Mouse (Mus musculus) CD4-positive, CD25-positive, alpha-beta regulatory T cell, adult 4 months (primary cell): ENCODE results near the gene Syf2. TPM values are rescaled to one million over a fixed set of nuclear protein-coding genes. Genes with fewer than 3 reads are reported as not detected.
"Not testable (repeated sequence)": the region's sequence is repeated elsewhere in the genome, so short reads cannot be mapped to it uniquely, and the experiment has no call there.

Source experiments
- ATAC-seq: one replicate; pipeline ENCODE4 v1.8.0; 2017
- polyA plus RNA-seq, 2 experiments: library from polyadenylated mRNA; unstranded; fragments of 100-300 nt; shearing (Covaris generic); gene quantifications; one replicate each; pipeline ENCODE4 v1.2.1; 2017

Syf2 gene
- polyA plus RNA-seq, result 100 to 1,000 TPM; 215 to 219 TPM

DNA sequence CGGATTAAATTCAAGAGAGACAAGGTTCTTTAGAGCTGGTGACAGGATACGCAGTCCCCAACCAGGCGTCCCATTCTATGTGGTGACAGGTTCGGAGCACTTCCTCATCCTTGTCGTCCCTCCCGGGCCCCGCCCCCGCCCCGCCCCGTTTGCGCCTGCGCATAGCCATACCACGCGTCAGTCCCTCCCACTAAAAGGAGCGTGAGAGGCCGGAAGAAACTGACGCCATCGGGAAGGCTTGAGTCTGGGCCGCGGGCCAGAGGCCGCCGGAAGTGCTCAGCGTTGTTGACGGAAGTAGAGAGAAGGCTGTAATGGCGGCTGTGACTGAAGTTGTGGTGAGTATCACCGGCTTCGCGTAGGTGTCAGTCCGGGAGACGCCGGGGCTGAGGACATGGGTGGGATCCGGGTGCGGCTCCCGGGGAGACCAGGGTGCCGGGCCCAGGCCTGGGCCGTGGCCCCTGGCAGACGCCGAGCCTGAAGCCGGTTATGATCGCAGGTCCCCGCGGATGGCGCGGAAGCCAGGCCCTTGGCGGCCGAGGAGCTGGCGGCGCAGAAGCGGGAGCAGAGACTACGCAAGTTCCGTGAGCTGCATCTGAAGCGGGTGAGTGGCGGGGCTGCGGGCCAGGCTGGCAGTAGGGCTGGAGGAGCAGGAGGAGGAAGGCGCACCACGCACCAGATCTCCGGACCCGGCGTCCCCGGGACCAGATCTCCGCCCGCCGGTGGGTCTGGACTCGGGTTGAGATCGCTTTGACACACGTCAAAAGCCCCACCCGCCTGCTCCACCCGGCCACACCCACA, at the start of gene Syf2:
Gene Syf2 (plus strand): TSS at position 215 of the 798 bp plus-strand sequence.
- ATAC-seq, result peak; percentile 85

DNA sequence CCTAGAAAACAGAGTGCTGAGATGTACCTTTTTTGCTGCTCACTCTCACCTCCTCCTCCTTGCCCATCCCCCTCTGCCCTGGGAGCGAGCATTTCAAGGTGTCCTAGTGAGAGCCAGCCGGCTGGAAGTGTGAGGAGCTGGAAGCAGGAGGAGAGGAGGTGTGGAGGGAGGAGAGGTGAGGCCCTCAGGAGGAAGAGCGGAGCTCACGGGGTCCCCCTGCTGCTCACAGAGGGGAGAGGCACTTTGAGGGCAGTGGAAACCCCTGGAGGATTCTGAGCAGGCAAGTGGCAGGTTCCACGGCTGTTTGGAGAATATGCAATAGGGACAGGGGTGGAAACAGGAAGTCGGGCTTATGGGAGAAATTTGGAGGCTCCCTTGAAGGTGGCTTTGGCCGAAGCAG, 47.4 kb upstream of the Syf2 start:
- no peak for ATAC-seq

DNA sequence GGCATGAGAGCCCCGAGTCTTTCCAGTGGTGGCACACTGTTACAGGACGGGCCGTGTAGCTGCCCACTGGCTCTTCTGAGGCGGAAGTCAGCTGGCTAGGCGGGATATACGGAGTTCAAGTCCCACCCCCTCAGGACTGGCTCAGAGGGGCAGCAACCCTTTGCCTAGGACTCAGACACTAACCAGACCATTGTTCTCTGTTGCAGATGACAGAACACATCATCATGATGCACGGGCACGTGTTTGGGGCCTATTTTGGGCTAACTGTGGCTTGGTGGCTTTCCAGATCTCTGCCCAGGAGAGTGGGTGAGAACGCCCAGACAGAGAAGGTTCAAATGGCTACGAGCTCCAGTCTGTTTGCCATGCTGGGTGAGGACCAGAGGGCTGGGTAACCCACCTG, 46.9 kb upstream of the Syf2 start:
- ATAC-seq, result no peak

DNA sequence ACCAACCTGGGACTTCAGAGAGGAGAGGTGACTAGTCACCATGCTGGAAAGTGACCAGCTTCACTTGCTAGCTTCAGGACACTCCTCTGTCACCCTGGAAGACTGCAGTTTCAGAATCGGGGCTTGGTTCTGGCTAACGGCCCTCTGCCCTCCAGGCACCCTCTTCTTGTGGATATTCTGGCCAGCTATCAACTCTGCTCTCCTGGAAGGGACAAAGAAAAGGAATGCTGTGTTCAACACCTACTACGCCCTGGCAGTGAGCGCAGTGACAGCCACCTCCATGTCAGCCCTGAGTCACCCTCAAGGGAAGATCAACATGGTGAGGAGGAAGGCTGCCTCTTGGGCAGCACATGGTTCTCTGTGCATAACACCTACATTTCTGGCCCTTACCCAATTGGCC, 46.3 kb upstream of the Syf2 start:
- ATAC-seq, result no peak

DNA sequence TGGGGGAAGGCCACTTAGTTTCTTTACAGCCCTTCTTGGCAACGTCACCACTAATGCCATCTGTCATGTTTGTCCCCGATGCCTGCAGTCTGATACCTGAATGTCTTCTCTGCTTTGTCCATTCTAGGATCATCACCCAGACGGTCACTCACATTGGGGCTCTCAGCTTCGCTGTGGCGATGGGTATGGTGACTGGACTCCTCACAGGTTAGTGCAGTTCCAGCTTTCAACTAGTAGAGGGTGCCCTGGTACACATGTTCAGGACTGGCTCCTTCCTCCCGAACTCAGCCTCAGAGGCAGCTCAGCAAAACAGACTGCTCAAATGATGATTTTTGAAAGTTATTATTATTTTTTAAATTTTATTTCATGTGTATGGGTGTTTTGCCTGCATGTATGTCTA, 38.6 kb upstream of the Syf2 start:
- ATAC-seq, result no peak

DNA sequence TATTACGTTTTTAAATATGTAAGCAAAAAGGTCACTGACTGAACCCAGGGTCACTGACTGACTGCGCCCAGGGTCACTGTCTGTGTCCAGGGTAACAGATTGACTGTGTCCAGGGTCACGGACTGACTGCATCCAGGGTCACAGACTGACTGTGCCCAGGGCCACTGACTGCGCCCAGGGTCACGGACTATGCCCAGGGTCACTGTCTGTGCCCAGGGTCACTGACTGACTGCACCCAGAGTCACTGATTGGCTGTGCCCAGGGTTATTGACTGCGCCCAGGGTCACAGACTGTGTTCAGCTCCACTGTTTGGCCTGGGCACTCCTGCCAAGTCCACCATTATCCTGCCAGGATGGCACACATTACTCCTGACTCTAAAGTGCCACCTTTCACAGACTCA, 33.4 kb upstream of the Syf2 start:
- ATAC-seq, result no peak

DNA sequence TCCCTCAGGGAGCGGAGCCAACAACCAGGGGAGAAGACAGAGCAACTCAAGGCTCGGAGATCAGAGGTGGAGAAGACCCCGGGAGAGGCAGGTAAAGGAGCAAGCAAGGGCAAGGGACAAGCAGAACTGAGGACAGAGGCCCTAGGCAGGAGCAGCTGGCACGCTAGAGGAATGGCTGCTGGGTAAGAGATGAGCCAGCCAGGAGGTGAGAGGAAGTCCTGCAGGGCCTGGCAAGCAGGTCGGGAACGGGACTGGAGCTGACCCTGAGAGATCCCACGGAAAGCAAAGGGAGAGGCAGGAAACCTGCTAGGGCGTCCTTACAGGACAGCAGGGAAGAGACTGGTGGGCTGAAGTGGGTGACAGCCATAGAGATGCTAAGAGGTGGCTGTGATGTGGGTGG, 29.6 kb upstream of the Syf2 start:
- no peak for ATAC-seq

DNA sequence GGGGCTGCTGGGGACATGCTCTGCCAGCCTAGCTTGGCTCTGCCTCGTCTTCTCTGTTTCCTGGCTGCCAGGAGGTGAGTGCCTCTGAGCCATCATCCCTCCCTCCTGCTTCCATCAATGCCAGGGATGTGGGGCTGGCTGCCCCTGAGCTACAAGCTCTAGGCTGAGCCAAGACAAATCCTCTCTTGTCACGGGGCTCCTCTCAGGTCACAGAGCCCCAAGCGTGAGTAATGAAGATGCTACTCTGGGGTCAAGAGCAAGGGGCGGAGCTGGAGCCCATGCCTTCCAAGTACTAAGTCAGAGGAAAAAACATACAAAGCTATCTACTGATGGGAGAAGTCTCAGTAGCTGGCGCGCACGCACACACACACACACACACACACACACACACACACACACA, 27.7 kb upstream of the Syf2 start:
- no peak for ATAC-seq

DNA sequence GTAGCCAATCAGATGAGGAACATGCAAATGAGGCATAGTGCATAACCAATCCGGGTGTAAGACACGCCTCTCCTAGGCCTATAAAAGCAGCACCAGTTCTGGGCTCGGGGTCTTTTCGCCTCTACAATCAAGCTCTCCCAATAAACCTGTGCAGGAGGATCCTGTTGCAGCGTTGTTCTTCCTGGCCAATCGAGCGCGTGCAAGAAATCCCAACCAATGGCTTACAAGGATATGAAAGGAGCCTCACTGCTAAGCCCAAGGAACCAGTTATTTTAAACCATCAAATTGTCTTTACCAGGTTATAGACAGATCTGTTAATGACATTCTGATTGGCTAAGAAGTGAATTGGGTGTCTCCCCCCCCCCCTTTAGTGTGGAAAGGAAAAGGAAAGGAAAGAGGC, 19.3 kb upstream of the Syf2 start:
- not testable (repeated sequence) for ATAC-seq

DNA sequence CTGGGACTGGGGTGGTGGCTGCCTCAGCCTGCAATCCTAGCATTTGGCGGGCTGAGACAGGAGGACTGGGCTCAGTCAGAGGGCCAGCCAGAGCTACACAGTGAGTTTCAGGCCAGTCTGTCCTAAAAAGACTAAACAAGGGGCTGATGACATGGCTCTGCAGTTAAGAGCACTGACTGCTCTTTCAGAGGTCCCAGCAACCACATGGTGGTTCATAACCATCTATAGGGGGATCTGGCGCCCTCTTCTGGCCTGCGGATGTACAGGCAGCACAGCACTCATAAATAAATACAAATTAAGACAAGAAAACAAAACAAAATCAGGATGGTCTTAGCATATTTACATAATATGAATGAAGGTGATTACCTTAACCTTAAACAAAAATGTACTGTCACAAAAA, 17.3 kb upstream of the Syf2 start:
- ATAC-seq, result no peak

DNA sequence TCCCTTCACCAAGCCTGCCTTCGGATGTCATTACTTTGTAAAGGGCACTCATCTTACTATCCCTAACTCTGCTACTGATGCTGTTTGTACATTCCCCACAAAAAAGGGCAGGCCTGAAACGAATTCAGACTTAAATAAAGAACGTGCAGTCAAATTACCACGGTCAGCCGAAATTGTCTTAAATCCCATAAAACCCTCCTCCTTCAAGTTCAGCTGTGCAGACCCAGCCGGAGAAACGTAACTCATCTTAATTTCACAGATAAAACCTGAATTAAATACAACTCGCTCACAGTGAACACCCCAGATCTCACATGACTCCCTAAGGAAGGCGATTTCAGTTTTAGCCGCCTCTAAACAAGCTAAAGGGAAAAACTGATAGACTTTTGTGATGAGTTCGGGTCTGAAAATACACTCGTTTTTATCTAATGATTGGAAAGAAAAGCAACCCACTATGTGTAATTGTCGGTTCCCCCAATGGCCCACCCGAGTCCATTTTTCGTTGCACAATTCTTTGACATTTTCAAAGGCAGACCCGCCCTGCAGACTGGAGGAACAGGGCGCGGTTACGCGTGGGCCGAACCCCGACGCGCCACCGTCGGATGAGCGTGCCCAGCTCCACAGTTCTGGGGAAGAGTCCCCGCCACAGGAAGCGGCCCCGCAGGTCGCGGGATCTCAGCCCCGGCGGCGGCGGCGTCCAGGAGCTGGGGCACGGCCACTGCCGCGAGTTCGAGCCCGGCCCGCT, 16.4 kb upstream of the Syf2 start:
- ATAC-seq, result peak; percentile 59

DNA sequence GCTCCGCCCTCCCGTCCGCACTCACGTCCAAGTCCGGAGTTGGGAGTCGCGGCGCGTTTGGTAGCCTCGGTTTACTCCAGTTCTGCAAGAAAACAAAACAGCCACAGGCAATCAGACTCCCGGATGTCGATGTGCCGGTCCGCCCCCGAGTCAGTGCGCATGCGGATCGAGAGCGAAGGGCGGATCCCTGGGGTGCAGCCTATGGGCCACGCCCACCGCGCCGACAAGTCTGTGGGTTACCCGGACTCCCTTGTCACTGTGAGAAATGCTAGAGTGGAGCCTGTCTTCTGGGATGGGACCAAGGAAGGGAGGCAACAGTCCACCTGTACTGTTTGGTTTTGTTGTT, 15.9 kb upstream of the Syf2 start, which contains the start of gene Tmem50a:
Gene Tmem50a (minus strand): TSS at position 161 of the 346 bp plus-strand sequence.
- ATAC-seq, result peak; percentile 74

DNA sequence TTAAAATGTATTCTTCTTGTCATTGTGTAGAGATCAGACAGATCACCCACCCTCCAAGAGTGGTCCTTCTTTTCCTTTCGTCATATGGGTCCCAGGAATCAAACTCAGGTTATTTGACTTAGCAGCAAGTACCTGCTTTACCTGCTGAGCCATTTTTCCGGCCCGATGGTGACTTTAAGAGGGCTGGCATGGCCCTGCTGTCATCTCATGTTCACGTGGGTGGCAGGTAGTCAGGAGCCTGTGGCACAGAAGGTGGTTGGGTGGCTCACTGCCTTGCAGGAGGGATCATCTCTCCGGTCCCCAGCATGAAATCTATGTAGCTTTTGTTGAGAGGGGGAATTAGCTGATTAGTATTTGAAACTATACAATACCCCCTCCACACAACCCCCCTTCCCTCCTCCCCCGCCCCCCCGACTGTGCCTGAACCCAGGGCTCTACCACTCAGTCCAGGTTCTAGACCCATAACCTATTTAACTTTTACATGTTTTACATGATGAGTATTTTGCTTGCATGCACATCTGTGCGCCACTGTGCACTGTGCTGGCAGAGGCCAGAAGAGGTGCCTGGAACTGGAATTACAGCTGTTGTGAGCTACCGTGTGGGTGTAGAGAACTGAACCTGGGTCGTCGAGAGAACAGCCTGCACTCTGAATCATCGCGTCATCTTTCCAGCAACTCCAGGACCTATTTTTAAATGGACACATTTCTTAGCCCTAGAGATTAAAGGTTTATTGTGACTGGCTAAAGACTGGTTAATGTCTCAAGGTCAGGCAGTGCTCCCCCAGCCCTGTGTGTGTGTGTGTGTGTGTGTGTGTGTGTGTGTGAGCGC, 15.3 kb upstream of the Syf2 start:
- ATAC-seq, result peak; percentile 3

DNA sequence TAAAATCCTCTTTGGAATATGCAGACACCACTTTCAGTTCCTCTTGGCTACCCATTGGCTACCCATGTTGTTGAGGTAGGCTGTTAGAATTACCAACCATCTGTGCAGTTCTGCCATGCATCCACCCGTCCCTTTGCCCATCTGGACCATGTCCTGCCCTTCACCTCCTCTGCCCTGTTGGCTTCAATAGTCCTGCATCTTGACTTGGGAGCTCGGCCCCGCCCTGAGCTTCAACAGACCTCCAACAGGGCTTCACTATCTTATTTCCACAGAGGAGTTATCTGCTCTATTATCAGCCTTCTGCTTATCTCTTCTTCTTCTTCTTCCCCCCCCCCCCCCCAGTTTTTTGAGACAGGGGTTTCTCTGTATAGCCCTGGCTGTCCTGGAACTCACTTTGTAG, 13.5 kb upstream of the Syf2 start:
- ATAC-seq, result no peak

DNA sequence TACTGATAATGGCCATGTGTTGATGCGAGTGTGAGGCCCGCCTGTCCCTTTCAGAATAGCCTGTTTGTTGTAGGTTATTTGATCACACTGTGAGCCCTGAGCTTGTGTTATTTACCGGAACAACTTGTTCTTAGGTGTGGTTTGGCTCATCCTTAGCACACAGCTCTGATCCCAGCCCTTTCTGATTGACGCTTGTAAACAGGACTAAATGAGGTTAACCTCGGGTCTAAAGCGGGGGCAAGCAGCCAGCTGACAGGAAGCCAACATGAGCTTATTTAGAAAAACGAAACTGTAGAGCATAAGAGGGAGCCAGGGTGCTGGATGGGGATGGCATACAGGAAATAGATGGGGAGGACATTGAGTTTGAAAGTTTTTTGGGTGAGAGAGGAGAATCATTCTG, 12.3 kb upstream of the Syf2 start:
- ATAC-seq, result peak; percentile 60

DNA sequence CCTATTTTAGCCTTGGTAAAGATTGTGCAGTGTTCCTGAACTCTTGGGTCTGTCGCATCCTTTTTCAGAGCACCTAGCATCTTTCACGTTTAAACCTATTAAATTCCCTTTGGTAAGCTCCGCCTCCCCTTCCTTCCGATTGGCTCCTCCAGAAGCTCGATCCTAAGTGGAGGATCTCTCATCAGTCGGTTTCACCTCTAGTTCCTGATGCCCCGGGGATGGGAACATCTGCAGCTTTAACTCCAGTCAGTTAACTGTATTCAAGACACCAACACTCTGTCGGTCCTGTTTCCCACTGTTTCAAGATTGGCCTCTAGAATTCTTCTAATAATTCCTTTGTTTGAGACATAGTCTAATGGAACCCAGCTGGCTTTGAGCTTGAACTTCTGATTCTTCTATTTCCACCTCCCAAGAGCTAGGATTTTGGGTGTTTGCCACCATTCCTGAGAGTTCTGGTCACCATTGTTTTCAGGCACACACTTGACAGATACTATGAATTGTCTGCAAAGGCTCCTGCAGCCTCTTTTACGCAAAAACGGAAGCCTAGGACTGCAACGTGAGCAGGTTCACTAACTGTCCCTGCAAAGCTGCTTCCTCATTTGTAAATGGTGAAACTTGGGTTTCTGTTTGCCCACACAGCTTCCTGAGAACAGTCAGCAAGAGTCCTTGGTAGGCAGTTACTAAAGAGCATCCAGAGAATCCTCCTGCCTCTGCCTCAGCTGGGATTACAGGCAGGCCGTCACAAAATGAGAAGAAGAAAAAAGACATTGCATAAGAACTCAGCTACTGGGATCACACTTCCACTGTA, 10.8 kb upstream of the Syf2 start:
- ATAC-seq, result peak; percentile 15

DNA sequence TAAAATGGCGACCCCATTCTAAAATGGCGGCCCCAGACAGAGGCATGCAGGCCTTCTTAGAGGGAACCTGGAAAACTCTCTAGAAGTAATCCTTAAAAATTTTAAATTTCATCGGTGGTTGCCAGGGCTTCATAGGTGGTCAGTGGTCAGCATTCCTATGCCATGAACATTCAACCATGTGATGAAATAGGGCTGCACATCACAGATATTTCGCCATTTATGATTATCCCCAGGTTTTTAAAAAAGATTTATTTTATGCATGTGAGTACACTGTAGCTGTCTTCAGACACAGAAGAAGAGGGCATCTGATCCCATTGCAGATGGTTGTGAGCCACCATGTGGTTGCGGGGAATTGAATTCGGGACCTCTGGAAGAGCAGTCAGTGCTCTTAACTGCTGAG, 10.1 kb upstream of the Syf2 start:
- ATAC-seq, result no peak

DNA sequence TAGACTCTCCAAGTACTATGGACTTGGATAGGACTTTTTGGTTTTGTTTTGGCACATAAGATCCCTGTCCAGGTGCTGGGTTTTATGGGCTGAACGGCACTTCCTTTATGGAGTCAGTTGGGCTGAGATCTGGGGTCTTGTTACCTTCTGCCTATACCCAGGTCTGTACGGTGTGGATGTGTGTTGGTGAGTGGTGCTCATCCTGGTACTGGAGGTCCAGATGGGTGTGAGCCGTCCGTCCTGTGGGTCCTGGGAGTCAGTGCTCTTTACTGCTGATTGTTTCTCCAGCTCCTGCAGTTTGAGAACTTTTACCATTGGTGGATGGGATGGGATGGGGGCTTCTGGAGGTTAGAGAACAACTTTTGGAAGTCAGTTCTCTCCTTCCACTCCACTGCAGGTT, 9.0 kb upstream of the Syf2 start:
- ATAC-seq, result no peak

DNA sequence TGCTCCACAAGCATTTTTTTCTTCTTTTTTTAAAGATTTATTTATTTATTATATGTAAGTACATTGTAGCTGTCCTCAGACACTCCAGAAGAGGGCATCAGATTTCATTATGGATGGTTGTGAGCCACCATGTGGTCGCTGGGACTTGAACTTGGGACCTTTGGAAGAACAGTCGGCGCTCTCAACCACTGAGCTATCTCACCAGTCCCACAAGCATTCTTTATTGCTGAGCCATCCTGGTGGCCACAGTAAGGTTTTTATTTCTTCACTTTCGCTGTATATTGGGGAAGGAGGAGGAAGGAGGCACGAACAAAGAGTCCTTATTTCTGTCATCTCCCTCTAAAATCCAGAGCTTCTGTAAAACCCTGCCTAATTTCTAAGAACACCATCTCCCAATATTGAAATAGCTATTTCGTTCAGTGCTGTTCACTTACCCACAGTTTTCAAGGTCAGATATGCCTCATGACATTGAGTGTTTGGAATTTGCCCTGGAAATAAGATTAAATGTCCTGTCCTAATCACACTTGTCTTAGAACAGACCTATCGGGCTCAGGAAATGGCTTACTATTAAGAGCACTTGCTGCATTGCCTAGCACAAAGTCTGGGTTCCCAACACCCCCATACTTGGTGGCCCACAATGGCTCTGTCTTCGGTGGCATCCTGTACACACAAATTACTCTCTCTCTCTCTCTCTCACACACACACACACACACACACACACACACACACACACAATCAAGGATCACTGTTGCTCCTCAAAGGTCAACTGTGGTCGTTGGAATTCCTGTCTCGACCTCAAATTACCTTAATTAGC, 8.4 kb upstream of the Syf2 start:
- no peak for ATAC-seq

DNA sequence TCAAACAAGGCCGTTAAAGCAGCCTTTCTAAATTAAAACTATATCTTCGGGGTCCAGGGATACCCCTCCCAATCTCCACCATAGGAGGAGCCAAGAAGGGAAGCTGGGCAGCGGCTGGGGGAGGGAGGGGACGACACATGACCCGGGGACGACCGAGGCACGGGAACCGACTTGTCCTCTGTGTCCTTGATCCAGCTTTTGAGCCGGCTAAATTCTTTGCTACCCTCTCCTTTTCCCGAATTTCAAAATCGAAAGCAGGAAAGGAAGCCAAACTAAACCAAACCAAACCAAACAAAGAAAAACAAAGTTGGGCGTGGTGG, 7.8 kb upstream of the Syf2 start:
- ATAC-seq, result no peak

DNA sequence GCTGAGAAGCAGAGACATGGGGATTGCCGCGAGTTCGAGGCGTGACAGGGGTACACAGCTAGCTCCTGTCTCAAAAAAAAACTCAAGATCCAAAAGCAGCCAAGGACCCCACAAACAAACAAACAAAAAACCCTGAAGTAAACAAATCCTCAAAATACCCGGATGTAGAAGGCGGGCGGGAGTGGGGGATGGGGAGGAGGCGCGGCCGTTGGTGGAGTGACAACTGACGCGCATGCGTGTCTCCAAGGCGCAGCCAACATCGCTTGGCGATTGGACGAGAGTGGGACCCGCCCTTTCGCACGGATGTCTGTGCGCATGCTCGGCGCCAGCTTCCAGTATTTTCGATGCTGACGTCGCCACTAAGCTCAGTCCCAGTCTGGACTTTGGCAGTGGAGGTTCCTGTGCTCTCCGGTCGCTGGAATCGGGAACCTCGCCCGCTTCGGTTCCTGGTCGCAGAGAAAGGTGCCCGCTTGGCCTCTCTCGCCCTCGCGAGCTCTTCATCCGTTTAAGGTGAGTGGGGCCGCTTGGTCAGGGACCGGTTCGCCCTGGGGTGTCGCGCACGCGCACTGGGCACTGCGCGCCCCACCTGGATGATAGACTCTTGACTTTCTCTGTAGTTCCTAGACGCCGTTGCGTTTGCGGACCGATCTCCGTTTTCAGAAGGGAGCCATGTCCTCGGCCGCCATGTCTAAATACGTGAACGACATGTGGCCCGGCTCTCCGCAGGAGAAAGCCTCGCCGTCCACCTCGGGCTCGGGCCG, 7.3 kb upstream of the Syf2 start, which contains the start of gene Rsrp1:
Gene Rsrp1 (plus strand): TSS at position 335 of the 761 bp plus-strand sequence.
- peak; percentile 68 for ATAC-seq
